Mouse (Mus musculus) left cerebral cortex, postnatal 36 days (tissue): ENCODE results near the gene Ntn4. TPM values are rescaled to one million over a fixed set of nuclear protein-coding genes. Genes with fewer than 3 reads are reported as not detected.
A peak's percentile ranks its signal among the peaks of the same experiment; 100 is the strongest.

Experiments used
- DNase-seq, 2 experiments: peaks; one replicate each; pipeline ENCODE4 v3.0.0; 2021 to 2022; ENCODE audit warnings: low spot score in 2 of 2, mixed read lengths in 1 of 2
- intact Hi-C: fragments of 180-260 bp; cut with DNase I; formaldehyde crosslinking; loops from one replicate; pipeline ENCODE4 v1.15.1; 2025
- total RNA-seq, 2 experiments: library from RNA; stranded (reverse); gene quantifications; 2 replicates each; pipeline ENCODE4 v1.2.3; 2021

The Ntn4 gene
- total RNA-seq, 2 experiments from 2014 or later, result 9.6 to 13.2 TPM

GRCm38 (mm10) chr10:93640953-93641820 lies 706 bp downstream of the Ntn4 start:
- intact Hi-C loops, result no loop called here
- peak; percentile 26 to 35 for DNase-seq

- DNase-seq, result peak; percentile 11 to 13
- intact Hi-C loops, result no loop called here
Measured at GRCm38 (mm10) chr10:93641821-93642746, 1.6 kb downstream of the Ntn4 start.

- no peak for DNase-seq
- intact Hi-C loops, result no loop called here
Measured at GRCm38 (mm10) chr10:93642897-93643296, 2.4 kb downstream of the Ntn4 start.

GRCm38 (mm10) chr10:93644451-93644941 lies 4.0 kb downstream of the Ntn4 start:
- no peak for DNase-seq
- intact Hi-C loops, result no loop called here

GRCm38 (mm10) chr10:93647655-93648561 lies 7.4 kb downstream of the Ntn4 start:
- no peak for DNase-seq
- intact Hi-C loops, result no loop called here

- intact Hi-C loops, result no loop called here
- DNase-seq, result no peak
Measured at GRCm38 (mm10) chr10:93648598-93649102, 8.2 kb downstream of the Ntn4 start.

GRCm38 (mm10) chr10:93649127-93649526 lies 8.6 kb downstream of the Ntn4 start:
- DNase-seq, result no peak
- intact Hi-C loops, result no loop called here

- no peak for DNase-seq
- intact Hi-C loops, result no loop called here
Measured at GRCm38 (mm10) chr10:93649600-93649999, 9.1 kb downstream of the Ntn4 start.

- DNase-seq, result no peak
Measured at GRCm38 (mm10) chr10:93653322-93653721, 12.8 kb downstream of the Ntn4 start.

GRCm38 (mm10) chr10:93655428-93655827 lies 14.9 kb downstream of the Ntn4 start:
- DNase-seq, result no peak
- intact Hi-C loops, result no loop called here

More at GRCm38 (mm10) chr10:93653322-93653721, 12.8 kb downstream of the Ntn4 start:
- intact Hi-C loops, result no loop called here

- intact Hi-C loops, result no loop called here
- DNase-seq, result no peak
Measured at GRCm38 (mm10) chr10:93659792-93660191, 19.3 kb downstream of the Ntn4 start.

GRCm38 (mm10) chr10:93661348-93661991 lies 21.0 kb downstream of the Ntn4 start:
- intact Hi-C loops, result no loop called here
- DNase-seq, result no peak

- intact Hi-C loops, result no loop called here
- DNase-seq, result no peak
Measured at GRCm38 (mm10) chr10:93662018-93662417, 21.5 kb downstream of the Ntn4 start.

- intact Hi-C loops, result no loop called here
- DNase-seq, result no peak
Measured at GRCm38 (mm10) chr10:93666222-93666621, 25.7 kb downstream of the Ntn4 start.

GRCm38 (mm10) chr10:93666996-93667395 lies 26.5 kb downstream of the Ntn4 start:
- intact Hi-C loops, result no loop called here
- no peak for DNase-seq

GRCm38 (mm10) chr10:93672646-93673479 lies 32.4 kb downstream of the Ntn4 start:
- DNase-seq, result peak; percentile 31 to 49
- intact Hi-C loops, result no loop called here

GRCm38 (mm10) chr10:93679191-93680007 lies 38.9 kb downstream of the Ntn4 start:
- no peak for DNase-seq
- intact Hi-C loops, result no loop called here
